In genomic region chr5:100766026-100766425, GRCm38 (mm10) we compare ENCODE assay signal across 12 mouse cellular contexts.
"Had no signal": no experiment of that assay in that cellular context is flagged by ENCODE, and none has a peak within 500 bp of the region (broad histone marks: within the 10 kb centered on the region; RNA-seq: fewer than 3 reads in every experiment).

No protein-coding gene starts in this region.

- H3K27ac ChIP-seq: layer of hippocampus, adult 2 months; left cerebral cortex, adult 2 months; limb, embryonic 15.5 days; liver, embryonic 13.5 days; midbrain, embryonic 12.5 days had no signal

- H3K4me1 ChIP-seq: limb, embryonic 15.5 days; liver, embryonic 13.5 days; midbrain, embryonic 12.5 days had no signal

- H3K9ac ChIP-seq: limb, embryonic 15.5 days; liver, embryonic 13.5 days; midbrain, embryonic 12.5 days had no signal

- DNase-seq: kidney, adult 18-20 months; kidney, postnatal 10 days; kidney, postnatal 4 days; liver, embryonic 13.5 days; lung, adult 18-20 months; right cerebral cortex, postnatal 4 days; spleen, adult 18-20 months; thymus, postnatal 4 days had no signal

- H3K9me3 ChIP-seq: limb, embryonic 15.5 days; liver, embryonic 13.5 days; midbrain, embryonic 12.5 days had no signal

- H3K4me2 ChIP-seq: limb, embryonic 15.5 days; liver, embryonic 13.5 days; midbrain, embryonic 12.5 days had no signal

- H3K4me3 ChIP-seq: layer of hippocampus, adult 2 months; left cerebral cortex, adult 2 months; limb, embryonic 15.5 days; liver, embryonic 13.5 days; midbrain, embryonic 12.5 days had no signal

- H3K27me3 ChIP-seq: limb, embryonic 15.5 days; liver, embryonic 13.5 days; midbrain, embryonic 12.5 days had no signal
